Mouse (Mus musculus) limb, embryonic 15.5 days (tissue): ENCODE results near the gene Tnks2. TPM values are rescaled to one million over a fixed set of nuclear protein-coding genes. Genes with fewer than 3 reads are reported as not detected.
A peak's percentile ranks its signal among the peaks of the same experiment; 100 is the strongest.

Experiments used
- ATAC-seq: fragments of 200-750 bp; cut with Nextera tagmentation; 2 replicates; pipeline ENCODE4 v1.8.0; 2017; ENCODE audit warnings: low read depth, moderate TSS enrichment; ENCODE audit not compliant: insufficient number of reproducible peaks, low FRiP score, low TSS enrichment
- H3K27ac ChIP-seq: fragments of 300-500 bp; sonication (generic); 2 replicates; pipeline ENCODE4 v1.5.1; 2015; ENCODE audit warnings: moderate library complexity, mild to moderate bottlenecking, inconsistent platforms
- H3K27me3 ChIP-seq: fragments of 300-500 bp; sonication (generic); 2 replicates; pipeline ENCODE4 v1.6.1; 2015; ENCODE audit warnings: inconsistent platforms
- H3K36me3 ChIP-seq: fragments of 300-500 bp; sonication (generic); 2 replicates; pipeline ENCODE4 v1.6.1; 2015; ENCODE audit warnings: inconsistent platforms
- H3K4me1 ChIP-seq: fragments of 300-500 bp; sonication (generic); 2 replicates; pipeline ENCODE4 v1.6.1; 2015; ENCODE audit warnings: inconsistent platforms
- H3K4me2 ChIP-seq: fragments of 300-500 bp; sonication (generic); 2 replicates; pipeline ENCODE4 v1.6.1; 2015; ENCODE audit warnings: mild to moderate bottlenecking, inconsistent platforms
- H3K4me3 ChIP-seq: fragments of 300-500 bp; sonication (generic); 2 replicates; pipeline ENCODE4 v1.5.1; 2015; ENCODE audit warnings: mild to moderate bottlenecking, inconsistent platforms
- H3K9ac ChIP-seq: fragments of 300-500 bp; sonication (generic); 2 replicates; pipeline ENCODE4 v1.6.1; 2015; ENCODE audit warnings: inconsistent platforms
- H3K9me3 ChIP-seq: fragments of 300-500 bp; sonication (generic); 2 replicates; pipeline ENCODE4 v1.6.1; 2016; ENCODE audit warnings: inconsistent platforms
- WGBS: fragments of 180-500 bp; shearing (Covaris S2); methylation state at CpG from one replicate; pipeline ENCODE4 v1.1.7; 2015; 5-methylcytosine and 5-hydroxymethylcytosine counted together
- polyA plus RNA-seq: library from polyadenylated mRNA; unstranded; fragments of >200 nt; fragmentation: Nextera tagmentation; extraction: Ambion mirVana; gene quantifications from 2 replicates; pipeline ENCODE4 v1.2.1, GENCODE M21; 2015

Tnks2 gene
- polyA plus RNA-seq, 1 experiment from 2014 or later = 45.7 TPM

DNA sequence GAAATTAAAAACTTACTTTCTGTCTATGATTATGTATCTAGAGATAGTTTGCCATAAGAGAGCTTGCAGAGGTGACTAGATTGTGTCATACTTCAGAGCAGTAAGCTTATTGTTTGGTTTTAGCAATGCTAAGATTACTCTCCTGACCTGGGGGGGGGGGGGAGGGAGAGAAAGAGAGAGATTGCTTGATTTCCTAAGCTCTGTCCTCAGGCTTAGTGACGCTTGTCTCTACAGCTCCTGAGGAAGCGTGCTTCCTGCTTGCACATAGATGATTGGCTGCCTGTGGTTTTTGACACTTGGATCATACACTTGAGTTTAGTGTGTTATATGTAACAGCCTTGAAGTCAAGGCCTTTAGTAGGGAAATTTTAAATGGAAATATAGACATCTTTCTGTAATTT is 40.6 kb downstream of the Tnks2 start:
- Histone ChIP-seq H3K4me2 (no peak overlapping the region), H3K9me3 (no peaks in the 10 kb centered on the region), H3K4me1 (no peaks in the 10 kb centered on the region), H3K9ac (no peak overlapping the region), H3K27ac (no peak overlapping the region), H3K4me3 (no peak overlapping the region), H3K27me3 (no peaks in the 10 kb centered on the region), H3K36me3 (peaks cover 62% of the 10 kb centered on the region)
- WGBS = 75% methylated on average over 2 of the region's 2 CpGs
- no peak for ATAC-seq

DNA sequence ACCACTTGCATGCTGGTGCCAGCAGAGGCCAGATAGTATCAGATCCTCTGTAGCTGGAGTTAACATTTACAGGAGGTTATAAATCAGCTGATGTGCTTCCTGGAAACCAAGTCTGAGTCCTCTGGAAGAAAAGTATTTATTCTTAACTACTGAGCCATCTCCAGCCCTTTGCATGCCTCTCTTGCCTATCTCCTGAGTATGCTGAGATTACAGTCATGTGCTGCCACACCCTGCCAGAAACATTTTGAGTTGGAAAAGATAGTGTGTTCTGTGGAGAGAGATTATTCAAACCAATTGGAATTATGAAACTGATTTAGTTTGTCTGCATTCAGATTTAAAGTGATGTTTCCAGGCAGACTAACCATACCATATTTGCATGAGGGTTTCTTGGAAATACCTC is 43.3 kb downstream of the Tnks2 start:
- Histone ChIP-seq H3K27ac (no peak overlapping the region), H3K9ac (no peak overlapping the region), H3K4me3 (no peak overlapping the region), H3K4me2 (no peak overlapping the region), H3K36me3 (peaks cover 77% of the 10 kb centered on the region), H3K9me3 (no peaks in the 10 kb centered on the region), H3K4me1 (no peaks in the 10 kb centered on the region), H3K27me3 (no peaks in the 10 kb centered on the region)
- no peak for ATAC-seq

DNA sequence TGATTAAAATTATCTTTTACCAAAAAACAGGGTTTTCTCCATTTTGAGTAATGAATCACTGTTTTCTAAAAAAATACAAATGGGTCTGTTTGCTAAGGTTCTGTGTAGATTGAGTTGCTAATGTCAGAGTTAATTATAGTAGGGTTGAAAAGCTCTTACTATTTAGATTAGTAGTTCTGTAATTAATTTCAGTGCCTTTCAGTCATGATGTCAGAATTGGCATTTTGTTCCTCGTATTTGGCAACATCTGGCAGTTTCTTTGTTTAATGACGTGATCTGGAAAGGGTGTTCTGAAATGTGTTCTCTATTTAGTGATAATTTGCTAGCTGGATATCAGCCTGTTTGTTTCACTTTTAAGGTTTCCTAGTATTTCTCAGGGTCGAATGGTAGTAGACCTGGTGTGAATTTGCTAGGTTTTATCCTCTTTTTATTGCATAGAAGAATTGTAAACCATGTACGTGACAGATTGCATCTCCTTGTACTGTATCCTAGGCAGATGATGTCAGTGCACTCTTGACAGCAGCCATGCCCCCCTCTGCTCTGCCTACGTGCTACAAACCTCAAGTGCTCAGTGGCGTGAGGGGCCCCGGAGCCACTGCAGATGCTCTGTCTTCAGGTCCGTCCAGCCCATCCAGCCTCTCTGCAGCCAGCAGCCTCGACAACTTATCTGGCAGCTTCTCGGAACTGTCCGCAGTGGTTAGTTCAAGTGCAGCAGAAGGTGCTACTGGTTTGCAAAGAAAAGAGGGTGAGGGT is 44.9 kb downstream of the Tnks2 start:
- Histone ChIP-seq H3K27me3 (no peaks in the 10 kb centered on the region), H3K9me3 (no peaks in the 10 kb centered on the region), H3K4me3 (no peak overlapping the region), H3K4me2 (no peak overlapping the region), H3K27ac (0 out of 2 replicates have a peak overlapping the region, but pooled peaks have one; percentile 38), H3K4me1 (no peaks in the 10 kb centered on the region), H3K36me3 (peaks cover 81% of the 10 kb centered on the region), H3K9ac (no peak overlapping the region)
- 64% methylated on average over 11 of the region's 11 CpGs for WGBS
- ATAC-seq = no peak

DNA sequence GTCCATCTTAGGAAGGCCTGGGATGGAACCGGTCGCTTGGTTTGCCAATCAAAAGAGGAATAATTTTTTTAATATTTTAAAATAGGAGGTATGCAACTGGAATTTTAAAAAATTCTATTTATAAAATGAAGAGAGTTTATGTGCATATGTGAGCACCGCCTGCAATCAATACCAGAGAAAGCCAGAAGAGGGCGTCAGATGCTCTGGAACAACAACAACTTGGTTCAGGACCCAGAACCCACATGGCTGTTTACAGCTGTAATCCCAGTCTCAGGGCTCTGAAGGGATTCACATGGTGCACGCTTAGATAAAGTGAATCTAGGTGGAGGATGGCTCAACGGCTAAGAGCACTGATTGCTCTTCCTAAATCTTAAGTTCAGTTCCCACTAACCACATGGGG is 49.1 kb downstream of the Tnks2 start:
- Histone ChIP-seq H3K9me3 (no peaks in the 10 kb centered on the region), H3K9ac (no peak overlapping the region), H3K36me3 (peaks cover 86% of the 10 kb centered on the region), H3K27me3 (no peaks in the 10 kb centered on the region), H3K4me3 (no peak overlapping the region), H3K4me2 (no peak overlapping the region), H3K4me1 (no peaks in the 10 kb centered on the region), H3K27ac (no peak overlapping the region)
- no peak for ATAC-seq
- 82% methylated on average over 6 of the region's 6 CpGs for WGBS

DNA sequence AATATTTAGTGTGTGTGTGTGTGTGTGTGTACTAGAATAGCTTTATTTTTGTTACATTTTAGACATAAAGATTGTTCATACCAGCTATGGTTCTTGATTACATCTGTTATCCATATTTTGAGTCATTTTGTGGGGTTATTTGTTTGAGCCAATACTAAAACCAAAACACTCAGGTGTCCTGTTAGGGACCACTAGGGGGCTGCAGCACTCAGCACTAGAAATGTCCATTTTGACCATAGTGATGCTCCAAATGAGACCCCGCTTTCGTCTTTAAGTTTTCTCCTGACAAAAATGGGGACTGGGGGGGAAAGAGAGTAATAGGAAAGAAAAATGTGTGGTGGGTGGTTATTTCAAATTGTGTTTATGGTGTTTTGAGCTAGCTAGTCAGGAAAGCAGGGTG is 52.3 kb downstream of the Tnks2 start:
- Histone ChIP-seq H3K4me3 (no peak overlapping the region), H3K36me3 (peaks cover 92% of the 10 kb centered on the region), H3K27me3 (no peaks in the 10 kb centered on the region), H3K9ac (no peak overlapping the region), H3K27ac (no peak overlapping the region), H3K4me2 (no peak overlapping the region), H3K4me1 (no peaks in the 10 kb centered on the region), H3K9me3 (no peaks in the 10 kb centered on the region)
- WGBS = 75% methylated on average over 2 of the region's 2 CpGs
- no peak for ATAC-seq

DNA sequence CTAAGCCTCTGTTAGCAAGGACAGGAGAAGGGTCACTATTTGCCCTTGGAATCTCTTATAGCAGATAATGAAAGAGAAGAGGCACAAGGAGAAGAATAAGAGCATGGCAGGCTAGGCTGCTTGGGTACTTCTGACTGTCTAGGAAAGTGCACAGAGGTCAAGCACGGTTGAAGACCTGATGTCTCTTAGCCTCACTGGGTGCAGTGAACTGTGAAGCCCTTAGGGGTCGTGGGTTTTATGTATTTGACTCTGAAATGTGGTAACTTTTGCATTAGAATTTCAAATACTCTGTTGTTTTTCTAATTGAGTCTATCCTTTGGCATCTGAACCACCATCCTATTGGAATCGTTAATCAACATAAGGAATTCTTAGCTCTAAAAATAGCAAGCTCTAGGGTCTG is 53.7 kb downstream of the Tnks2 start:
- no peak for ATAC-seq
- no peak overlapping the region for H3K27ac ChIP-seq
- H3K9ac ChIP-seq = no peak overlapping the region
- no peaks in the 10 kb centered on the region for H3K4me1 ChIP-seq
- H3K4me3 ChIP-seq = no peak overlapping the region
- no peaks in the 10 kb centered on the region for H3K9me3 ChIP-seq
- no peaks in the 10 kb centered on the region for H3K27me3 ChIP-seq
- 82% methylated on average over 3 of the region's 3 CpGs for WGBS
- H3K36me3 ChIP-seq = peaks cover 89% of the 10 kb centered on the region
- no peak overlapping the region for H3K4me2 ChIP-seq

DNA sequence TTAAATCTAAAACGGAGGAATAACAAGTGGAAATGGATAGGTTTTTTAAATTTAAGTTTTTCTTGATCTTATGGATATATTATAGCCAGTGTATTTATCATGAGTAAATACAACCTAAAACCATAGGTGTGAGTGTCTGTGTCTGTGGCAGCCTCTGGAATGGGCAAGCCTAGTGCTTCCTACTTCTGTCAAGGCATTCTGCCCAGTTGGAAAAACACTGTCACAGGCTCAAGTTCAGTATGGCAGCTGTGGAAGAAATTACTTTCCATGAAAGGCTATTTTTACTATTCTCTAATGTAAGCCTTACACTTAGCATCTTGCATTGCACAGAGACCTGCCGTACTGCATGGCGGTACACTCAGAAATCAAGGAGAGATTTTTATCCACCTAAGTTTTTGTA is 57.7 kb downstream of the Tnks2 start:
- H3K4me3 ChIP-seq = no peak overlapping the region
- H3K27ac ChIP-seq = no peak overlapping the region
- H3K4me1 ChIP-seq = peaks cover 3% of the 10 kb centered on the region; the same call in 1 of the 2 replicates
- H3K27me3 ChIP-seq = no peaks in the 10 kb centered on the region
- no peak for ATAC-seq
- WGBS = 89% methylated on average over 3 of the region's 3 CpGs
- H3K9ac ChIP-seq = no peak overlapping the region
- no peak overlapping the region for H3K4me2 ChIP-seq
- H3K9me3 ChIP-seq = no peaks in the 10 kb centered on the region
- H3K36me3 ChIP-seq = peaks cover 74% of the 10 kb centered on the region

DNA sequence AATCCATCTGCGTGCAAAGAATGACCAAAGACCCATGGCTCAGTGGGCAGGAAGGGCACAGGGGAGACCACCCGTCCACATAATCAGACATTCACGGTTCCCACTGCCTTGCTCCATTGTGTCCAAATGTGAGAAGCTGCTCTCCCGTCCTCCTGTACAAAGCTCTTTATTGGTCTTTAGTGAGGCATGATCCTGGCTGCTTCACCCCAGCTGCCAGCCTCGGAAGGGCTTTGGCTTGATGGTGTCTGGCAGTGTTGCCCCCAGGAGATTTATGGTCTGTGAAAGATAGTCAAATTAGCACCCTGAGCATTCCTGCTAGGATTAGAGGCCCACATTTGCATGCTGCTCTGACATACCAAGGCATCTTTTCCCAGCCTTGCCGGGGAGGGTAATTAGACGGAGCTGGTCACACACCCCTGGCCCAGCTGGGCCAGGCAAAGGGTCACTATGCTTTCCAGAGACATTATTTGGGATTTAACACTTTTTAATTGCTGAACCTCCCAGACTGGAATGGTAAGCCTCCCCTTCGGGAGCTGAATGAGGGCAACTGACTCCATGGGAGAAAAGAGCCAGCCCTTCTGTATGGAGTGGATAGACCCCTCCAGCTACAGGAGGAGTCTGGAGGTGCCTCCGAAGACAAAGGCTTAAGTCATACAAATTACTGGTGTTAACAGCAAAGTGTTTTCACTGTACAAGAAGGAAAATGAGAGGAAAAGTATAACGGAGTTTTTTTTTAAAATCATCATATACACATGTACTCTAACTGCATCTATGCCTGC is 62.9 kb downstream of the Tnks2 start:
- Histone ChIP-seq H3K4me3 (no peak overlapping the region), H3K27me3 (no peaks in the 10 kb centered on the region), H3K27ac (no peak overlapping the region), H3K4me1 (peaks cover 7% of the 10 kb centered on the region; the same call in 1 of the 2 replicates), H3K9me3 (no peaks in the 10 kb centered on the region), H3K36me3 (peaks cover 25% of the 10 kb centered on the region), H3K4me2 (no peak overlapping the region), H3K9ac (no peak overlapping the region)
- 13% methylated on average over 10 of the region's 10 CpGs for WGBS
- no peak for ATAC-seq

DNA sequence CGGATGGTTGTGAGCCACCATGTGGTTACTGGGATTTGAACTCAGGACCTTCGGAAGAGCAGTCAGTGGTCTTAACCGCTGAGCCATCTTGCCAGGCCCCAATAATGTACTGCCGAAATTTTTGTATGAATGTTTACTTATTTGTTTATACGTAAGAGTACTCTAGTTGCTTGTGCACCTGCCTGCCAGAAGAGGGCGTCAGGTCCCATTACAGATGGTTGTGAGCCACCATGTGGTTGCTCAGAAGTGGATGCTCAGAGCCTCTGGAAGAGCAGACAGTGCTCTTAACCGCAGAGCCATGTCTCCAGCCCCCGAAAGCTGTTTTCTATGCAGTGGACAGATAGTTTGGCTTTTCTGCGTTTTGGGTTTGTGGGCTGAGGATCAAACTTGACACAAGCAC is 63.7 kb downstream of the Tnks2 start:
- Histone ChIP-seq H3K27me3 (no peaks in the 10 kb centered on the region), H3K9ac (no peak overlapping the region), H3K27ac (no peak overlapping the region), H3K36me3 (peaks cover 20% of the 10 kb centered on the region), H3K4me2 (no peak overlapping the region), H3K4me3 (no peak overlapping the region), H3K4me1 (peaks cover 7% of the 10 kb centered on the region; the same call in 1 of the 2 replicates), H3K9me3 (no peaks in the 10 kb centered on the region)
- ATAC-seq = no peak
- 47% methylated on average over 9 of the region's 9 CpGs for WGBS

DNA sequence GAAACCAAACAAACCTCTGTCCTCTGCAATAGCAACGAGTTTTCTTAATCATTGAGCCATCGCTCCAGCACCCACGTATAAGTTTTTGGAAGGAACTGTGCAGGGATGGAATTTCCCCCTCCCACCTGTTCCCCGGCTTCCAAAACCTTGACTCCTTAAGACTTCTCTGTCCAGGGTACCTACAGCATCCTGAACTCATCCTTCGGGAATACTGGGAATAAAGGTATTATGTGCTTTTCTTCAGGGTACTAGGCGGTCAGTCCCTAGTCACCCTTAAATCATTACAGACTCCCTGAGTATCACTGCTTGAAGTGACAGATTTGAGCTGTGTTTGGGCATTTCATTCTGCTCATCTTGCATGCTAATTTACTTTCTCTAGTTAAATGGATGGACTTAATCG is 69.3 kb downstream of the Tnks2 start:
- Histone ChIP-seq H3K27me3 (no peaks in the 10 kb centered on the region), H3K27ac (no peak overlapping the region), H3K4me2 (peak overlapping the region; percentile 86; the same call in 1 of the 2 replicates), H3K36me3 (no peaks in the 10 kb centered on the region), H3K9ac (no peak overlapping the region), H3K9me3 (no peaks in the 10 kb centered on the region), H3K4me1 (peaks cover 10% of the 10 kb centered on the region), H3K4me3 (no peak overlapping the region; the same call in 1 of the 2 replicates)
- no peak for ATAC-seq
- WGBS = 38% methylated on average over 7 of the region's 7 CpGs

DNA sequence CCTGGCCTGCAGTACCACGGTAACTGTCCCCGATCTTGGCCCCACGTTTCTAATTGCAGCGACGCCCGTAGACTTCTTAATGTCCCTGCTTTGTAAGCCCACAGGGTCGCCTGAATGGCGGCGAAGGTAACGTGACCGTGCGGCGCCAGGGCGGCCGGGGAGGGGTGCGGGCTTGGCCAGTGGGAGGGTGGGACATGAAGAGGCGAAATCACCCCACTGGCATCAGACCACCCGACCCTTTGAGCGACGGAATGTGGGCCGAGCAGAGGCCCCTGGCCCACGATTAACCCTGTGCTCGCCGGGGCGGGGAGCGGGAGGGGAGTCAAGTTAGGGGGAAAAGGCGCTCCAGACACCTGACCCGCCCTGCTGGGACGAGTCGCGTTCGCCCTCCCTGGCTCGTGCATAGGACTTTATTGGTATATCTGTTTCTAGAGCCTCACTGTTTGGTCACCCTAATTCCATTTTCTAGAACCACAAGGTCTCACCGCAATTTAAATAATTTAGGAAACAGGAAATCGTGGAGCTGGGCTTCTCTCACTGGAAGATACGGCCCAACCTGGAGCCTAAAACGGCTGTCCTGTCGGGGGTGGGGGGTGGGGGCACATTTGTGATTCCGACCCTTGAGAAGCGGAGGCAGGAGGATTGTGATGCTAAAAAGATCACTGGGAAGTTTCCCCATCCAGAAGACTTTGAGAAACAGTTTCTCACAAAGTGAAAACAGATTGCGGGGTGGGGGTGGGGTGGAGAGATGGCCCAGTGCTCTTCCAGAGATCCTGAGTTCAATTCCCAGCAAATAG is 70.4 kb downstream of the Tnks2 start:
- WGBS = 2% methylated on average over 41 of the region's 41 CpGs
- peak; percentile 65; the same call in 1 of the 2 replicates for ATAC-seq
- peak overlapping the region; percentile 57 for H3K4me3 ChIP-seq

More for the DNA sequence above, 70.4 kb downstream of the Tnks2 start:
- no peaks in the 10 kb centered on the region for H3K27me3 ChIP-seq
- peak overlapping the region; percentile 54 for H3K9ac ChIP-seq
- peak overlapping the region; percentile 86 for H3K4me2 ChIP-seq
- H3K9me3 ChIP-seq = no peaks in the 10 kb centered on the region
- no peaks in the 10 kb centered on the region for H3K36me3 ChIP-seq
- H3K4me1 ChIP-seq = peaks cover 10% of the 10 kb centered on the region
- peak overlapping the region; percentile 23 for H3K27ac ChIP-seq
